Mouse (Mus musculus) gastrocnemius, adult 18-20 months (tissue): Measurements from ENCODE around the gene Fgf9. TPM values are rescaled to one million over a fixed set of nuclear protein-coding genes. Genes with fewer than 3 reads are reported as not detected.

Experiments used
- DNase-seq: peaks from one replicate; pipeline ENCODE4 v3.0.0; 2021; ENCODE audit warnings: low spot score
- long read RNA-seq, 2 experiments: library from polyadenylated mRNA; stranded (forward); transcript quantifications; one replicate each; pipeline ENCODE4 v2.0.0; 2021
- total RNA-seq, 2 experiments: library from RNA; stranded (reverse); gene quantifications; 2 replicates each; pipeline ENCODE4 v1.2.3; 2021

Fgf9 gene
- 1 to 10 TPM in 1 of 2 experiments, under 1 TPM in 1; 0.57 to 2.5 TPM for total RNA-seq
- long read RNA-seq, experiment 1, partial matches to known transcripts, result 0 of 1 reads
- long read RNA-seq, experiment 1, other reads (novel, unspliced or antisense), result 0 of 1 reads
- long read RNA-seq, experiment 2, partial matches to known transcripts, result 0 of 1 reads
- long read RNA-seq, experiment 2, other reads (novel, unspliced or antisense), result 0 of 1 reads

GRCm38 (mm10) chr14:58070481-58071119, at the start of gene Fgf9:
Gene Fgf9 (plus strand): TSS chr14:58070547.
- no peak for DNase-seq

- DNase-seq, result peak; percentile 51
Observed at GRCm38 (mm10) chr14:58034567-58034966, 35.8 kb upstream of the Fgf9 start.

- no peak for DNase-seq
Observed at GRCm38 (mm10) chr14:58036174-58036573, 34.2 kb upstream of the Fgf9 start.

- no peak for DNase-seq
Observed at GRCm38 (mm10) chr14:58046639-58047284, 23.6 kb upstream of the Fgf9 start.

- DNase-seq, result no peak
Observed at GRCm38 (mm10) chr14:58050691-58051090, 19.7 kb upstream of the Fgf9 start.

- no peak for DNase-seq
Observed at GRCm38 (mm10) chr14:58067586-58067985, 2.8 kb upstream of the Fgf9 start.

GRCm38 (mm10) chr14:58068641-58069040, 1.7 kb upstream of the Fgf9 start:
- no peak for DNase-seq

GRCm38 (mm10) chr14:58069927-58070326, 420 bp upstream of the Fgf9 start:
- DNase-seq, result no peak

GRCm38 (mm10) chr14:58071120-58071641, 834 bp downstream of the Fgf9 start:
- peak; percentile 37 for DNase-seq

- peak; percentile 46 for DNase-seq
Observed at GRCm38 (mm10) chr14:58071830-58072770, 1.8 kb downstream of the Fgf9 start.

- no peak for DNase-seq
Observed at GRCm38 (mm10) chr14:58072771-58073501, 2.6 kb downstream of the Fgf9 start.

GRCm38 (mm10) chr14:58073936-58074335, 3.6 kb downstream of the Fgf9 start:
- DNase-seq, result no peak

GRCm38 (mm10) chr14:58074621-58075432, 4.5 kb downstream of the Fgf9 start:
- DNase-seq, result peak; percentile 12

- DNase-seq, result no peak
Observed at GRCm38 (mm10) chr14:58075433-58076029, 5.2 kb downstream of the Fgf9 start.

GRCm38 (mm10) chr14:58076030-58076521, 5.7 kb downstream of the Fgf9 start:
- no peak for DNase-seq

- no peak for DNase-seq
Observed at GRCm38 (mm10) chr14:58076726-58077255, 6.4 kb downstream of the Fgf9 start.

- no peak for DNase-seq
Observed at GRCm38 (mm10) chr14:58079471-58079870, 9.1 kb downstream of the Fgf9 start.

- DNase-seq, result no peak
Observed at GRCm38 (mm10) chr14:58081955-58082354, 11.6 kb downstream of the Fgf9 start.

GRCm38 (mm10) chr14:58084240-58084639, 13.9 kb downstream of the Fgf9 start:
- DNase-seq, result no peak
